Mouse (Mus musculus): Measurements from ENCODE around the gene Sord. TPM values are rescaled to one million over a fixed set of nuclear protein-coding genes. Genes with fewer than 3 reads are reported as not detected.

The Sord gene
- total RNA-seq (2014; rRNA removed; ENCODE audit: low replicate concordance) (99.5 and 115 TPM in 2 replicates), polyA plus RNA-seq (2015; fragmentation: Nextera tagmentation; extraction: Ambion mirVana) (84.2 and 87.7 TPM in 2 replicates)

- peak within 1 kb of the TSS; percentile 88 for H3K27ac ChIP-seq (ENCODE audit: low read depth)
- peak within 1 kb of the TSS; percentile 80 for H3K9ac ChIP-seq (replicated peaks; ENCODE audit: low read depth, low read length)
- no peaks in the 10 kb centered on the region for H3K27me3 ChIP-seq (ENCODE audit: control insufficient read depth, insufficient read depth, low read length)
- no peaks in the 10 kb centered on the region for H3K9me3 ChIP-seq (replicated peaks; ENCODE audit: control insufficient read depth, low read length)
- peak within 1 kb of the TSS; percentile 76 for H3K4me3 ChIP-seq (ENCODE audit: low read depth, low read length)
- H3K4me1 ChIP-seq (ENCODE audit: control insufficient read depth, insufficient read depth), result peaks cover 11% of the 10 kb centered on the region; the same call in 1 of the 2 replicates
- H3K4me2 ChIP-seq (ENCODE audit: low read depth, low read length), result peak within 1 kb of the TSS; percentile 75
- peak; percentile 89 for DNase-seq (ENCODE audit: low spot score)
- 0% methylated on average over 34 of the region's 35 CpGs for WGBS
- no peak for TF ChIP-seq EP300 (IDR thresholded peaks at IDR 0.05; ENCODE audit: low read depth)
- TF ChIP-seq CTCF (IDR thresholded peaks at IDR 0.05; ENCODE audit: low read depth), result no peak
- ATAC-seq (ENCODE audit: insufficient read depth, low read depth), result peak; percentile 92
- no peaks in the 10 kb centered on the region for H3K36me3 ChIP-seq (replicated peaks; ENCODE audit: control insufficient read depth, insufficient read depth, low read length)
Observed at GRCm38 (mm10) chr2:122234611-122235288, at the start of gene Sord. Gene Sord, plus strand, starts transcription at chr2:122234749.

- H3K4me3 ChIP-seq (ENCODE audit: low read depth, low read length), result no peak overlapping the region
- no peaks in the 10 kb centered on the region for H3K9me3 ChIP-seq (replicated peaks; ENCODE audit: control insufficient read depth, low read length)
- H3K27me3 ChIP-seq (ENCODE audit: control insufficient read depth, insufficient read depth, low read length), result no peaks in the 10 kb centered on the region
- no peak overlapping the region for H3K27ac ChIP-seq (ENCODE audit: low read depth)
- ATAC-seq (ENCODE audit: insufficient read depth, low read depth), result no peak
- no peaks in the 10 kb centered on the region for H3K36me3 ChIP-seq (replicated peaks; ENCODE audit: control insufficient read depth, insufficient read depth, low read length)
- no peak overlapping the region for H3K4me2 ChIP-seq (ENCODE audit: low read depth, low read length)
- WGBS, result 82% methylated on average over 4 of the region's 4 CpGs
- TF ChIP-seq CTCF (IDR thresholded peaks at IDR 0.05; ENCODE audit: low read depth) (no peak), EP300 (IDR thresholded peaks at IDR 0.05; ENCODE audit: low read depth) (no peak)
- DNase-seq (ENCODE audit: low spot score), result no peak
- H3K9ac ChIP-seq (replicated peaks; ENCODE audit: low read depth, low read length), result no peak overlapping the region
- H3K4me1 ChIP-seq (ENCODE audit: control insufficient read depth, insufficient read depth), result no peaks in the 10 kb centered on the region
Observed at GRCm38 (mm10) chr2:122185086-122185485, 49.5 kb upstream of the Sord start.

GRCm38 (mm10) chr2:122186106-122186505 is 48.4 kb upstream of the Sord start, which contains the start of the genes Patl2 and Terb2:
Gene Patl2, minus strand, starts transcription at chr2:122186189.
Gene Terb2, plus strand, starts transcription at chr2:122186272.
- Histone ChIP-seq H3K4me3 (ENCODE audit: low read depth, low read length) (no peak within 1 kb of the TSS), H3K9ac (replicated peaks; ENCODE audit: low read depth, low read length) (no peak within 1 kb of the TSS), H3K27ac (ENCODE audit: low read depth) (no peak within 1 kb of the TSS), H3K27me3 (ENCODE audit: control insufficient read depth, insufficient read depth, low read length) (no peaks in the 10 kb centered on the region), H3K9me3 (replicated peaks; ENCODE audit: control insufficient read depth, low read length) (no peaks in the 10 kb centered on the region), H3K4me1 (ENCODE audit: control insufficient read depth, insufficient read depth) (no peaks in the 10 kb centered on the region), H3K4me2 (ENCODE audit: low read depth, low read length) (no peak within 1 kb of the TSS), H3K36me3 (replicated peaks; ENCODE audit: control insufficient read depth, insufficient read depth, low read length) (no peaks in the 10 kb centered on the region)
- DNase-seq (ENCODE audit: low spot score), result no peak
- TF ChIP-seq EP300 (IDR thresholded peaks at IDR 0.05; ENCODE audit: low read depth), result no peak
- TF ChIP-seq CTCF (IDR thresholded peaks at IDR 0.05; ENCODE audit: low read depth), result no peak
- WGBS, result 75% methylated on average over 17 of the region's 17 CpGs
- ATAC-seq (ENCODE audit: insufficient read depth, low read depth), result no peak

GRCm38 (mm10) chr2:122186751-122187150 is 47.8 kb upstream of the Sord start:
- 88% methylated on average over 3 of the region's 3 CpGs for WGBS

GRCm38 (mm10) chr2:122191849-122192248 is 42.7 kb upstream of the Sord start:
- no peak for TF ChIP-seq CTCF (IDR thresholded peaks at IDR 0.05; ENCODE audit: low read depth)
- TF ChIP-seq EP300 (IDR thresholded peaks at IDR 0.05; ENCODE audit: low read depth), result no peak
- ATAC-seq (ENCODE audit: insufficient read depth, low read depth), result no peak
- no peak overlapping the region for H3K4me3 ChIP-seq (ENCODE audit: low read depth, low read length)

More at GRCm38 (mm10) chr2:122186751-122187150, 47.8 kb upstream of the Sord start:
- no peak for ATAC-seq (ENCODE audit: insufficient read depth, low read depth)
- H3K4me1 ChIP-seq (ENCODE audit: control insufficient read depth, insufficient read depth), result no peaks in the 10 kb centered on the region
- H3K27me3 ChIP-seq (ENCODE audit: control insufficient read depth, insufficient read depth, low read length), result no peaks in the 10 kb centered on the region
- no peaks in the 10 kb centered on the region for H3K36me3 ChIP-seq (replicated peaks; ENCODE audit: control insufficient read depth, insufficient read depth, low read length)
- no peak overlapping the region for H3K27ac ChIP-seq (ENCODE audit: low read depth)
- H3K9me3 ChIP-seq (replicated peaks; ENCODE audit: control insufficient read depth, low read length), result no peaks in the 10 kb centered on the region
- no peak for DNase-seq (ENCODE audit: low spot score)
- no peak overlapping the region for H3K4me2 ChIP-seq (ENCODE audit: low read depth, low read length)
- H3K4me3 ChIP-seq (ENCODE audit: low read depth, low read length), result no peak overlapping the region
- no peak for TF ChIP-seq CTCF (IDR thresholded peaks at IDR 0.05; ENCODE audit: low read depth)
- no peak for TF ChIP-seq EP300 (IDR thresholded peaks at IDR 0.05; ENCODE audit: low read depth)
- no peak overlapping the region for H3K9ac ChIP-seq (replicated peaks; ENCODE audit: low read depth, low read length)

More at GRCm38 (mm10) chr2:122191849-122192248, 42.7 kb upstream of the Sord start:
- Histone ChIP-seq H3K9me3 (replicated peaks; ENCODE audit: control insufficient read depth, low read length) (no peaks in the 10 kb centered on the region), H3K27ac (ENCODE audit: low read depth) (no peak overlapping the region), H3K27me3 (ENCODE audit: control insufficient read depth, insufficient read depth, low read length) (no peaks in the 10 kb centered on the region), H3K9ac (replicated peaks; ENCODE audit: low read depth, low read length) (no peak overlapping the region), H3K4me1 (ENCODE audit: control insufficient read depth, insufficient read depth) (no peaks in the 10 kb centered on the region), H3K4me2 (ENCODE audit: low read depth, low read length) (no peak overlapping the region), H3K36me3 (replicated peaks; ENCODE audit: control insufficient read depth, insufficient read depth, low read length) (no peaks in the 10 kb centered on the region)
- DNase-seq (ENCODE audit: low spot score), result no peak
- 63% methylated on average over 3 of the region's 3 CpGs for WGBS
